Mouse (Mus musculus): ENCODE data around the gene Aldh4a1.

Gene Aldh4a1

DNA sequence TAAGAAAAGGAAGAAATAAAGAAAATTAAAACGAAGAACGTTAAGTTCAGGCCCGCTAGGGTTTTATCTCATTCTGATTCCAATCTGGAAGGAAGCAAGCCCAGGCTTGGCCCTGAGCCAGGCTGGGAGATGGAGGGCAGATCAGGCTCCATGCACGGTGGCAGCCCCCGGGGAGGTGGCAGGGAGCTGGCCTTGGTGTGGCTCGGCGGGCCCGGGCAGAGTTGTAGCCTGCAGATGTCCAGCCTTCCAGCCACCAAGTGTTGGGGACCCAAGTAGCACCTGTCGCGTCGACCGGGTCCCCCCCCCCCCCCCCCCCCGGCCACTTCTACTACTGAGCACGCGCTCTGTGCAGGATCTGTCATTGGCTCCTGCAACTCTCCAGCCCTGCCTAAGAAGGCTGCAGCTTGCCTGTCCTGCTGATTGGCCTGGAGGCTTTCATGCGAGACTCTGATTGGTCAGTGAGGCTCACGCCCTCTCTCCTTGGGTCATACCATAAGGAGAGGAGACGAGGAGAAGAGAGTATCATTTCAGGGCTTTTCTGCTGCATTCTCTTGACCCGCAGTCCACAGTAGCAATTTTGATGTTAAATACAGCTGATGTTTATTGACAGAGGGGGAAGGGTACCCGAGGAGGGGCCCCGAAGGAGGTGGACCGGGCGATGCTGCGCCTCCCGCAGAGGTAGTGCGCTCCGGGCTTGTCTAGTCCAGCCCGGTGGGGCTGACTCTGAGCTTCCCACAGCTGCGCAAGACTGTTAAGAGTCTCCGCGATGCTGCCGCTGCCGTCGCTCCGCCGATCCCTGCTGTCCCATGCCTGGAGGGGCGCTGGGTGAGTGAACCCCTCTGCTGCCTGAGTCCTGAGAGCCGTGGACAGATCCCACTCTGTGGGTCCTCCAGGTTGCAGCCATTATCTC, at the start of gene Aldh4a1:
Gene Aldh4a1, plus strand, starts transcription at position 494 of the 910 bp plus-strand sequence.
- peak; percentile 80 for DNase-seq (ENCODE audit: low spot score)

DNA sequence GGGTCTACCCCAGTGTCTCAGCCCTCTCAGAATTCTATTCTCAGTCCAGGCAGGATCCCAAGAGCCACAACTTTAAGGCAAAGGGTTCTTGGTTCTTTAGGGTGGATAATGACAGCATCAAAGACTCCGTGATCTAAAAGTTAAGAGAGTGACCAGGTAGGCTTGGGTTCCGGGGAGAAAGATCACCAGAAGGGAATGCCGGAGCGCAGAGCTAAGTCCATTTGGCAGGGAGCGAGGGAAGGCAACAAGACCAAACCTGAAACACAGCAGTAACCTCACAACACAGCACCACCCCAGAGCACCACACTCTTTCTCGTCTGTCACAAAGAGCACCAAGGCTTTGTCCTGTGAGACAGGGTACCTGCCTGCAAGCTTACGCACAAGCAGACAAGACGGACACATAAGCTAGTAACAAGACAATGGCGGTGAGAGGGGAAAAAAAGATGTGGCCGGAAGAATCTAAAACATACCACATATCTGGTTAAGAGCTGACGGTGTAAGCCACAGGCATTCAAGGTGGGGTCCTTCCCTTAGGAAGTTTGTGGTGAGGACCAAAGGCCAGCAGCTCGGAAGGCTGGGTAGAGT, 49.6 kb upstream of the Aldh4a1 start:
- no peak for DNase-seq (ENCODE audit: low spot score)

GRCm38 (mm10) chr4:139574156-139574798, 48.4 kb upstream of the Aldh4a1 start:
- peak; percentile 99 for DNase-seq (ENCODE audit: low spot score)

GRCm38 (mm10) chr4:139574799-139575672, 47.6 kb upstream of the Aldh4a1 start:
- DNase-seq (ENCODE audit: low spot score) = no peak

DNA sequence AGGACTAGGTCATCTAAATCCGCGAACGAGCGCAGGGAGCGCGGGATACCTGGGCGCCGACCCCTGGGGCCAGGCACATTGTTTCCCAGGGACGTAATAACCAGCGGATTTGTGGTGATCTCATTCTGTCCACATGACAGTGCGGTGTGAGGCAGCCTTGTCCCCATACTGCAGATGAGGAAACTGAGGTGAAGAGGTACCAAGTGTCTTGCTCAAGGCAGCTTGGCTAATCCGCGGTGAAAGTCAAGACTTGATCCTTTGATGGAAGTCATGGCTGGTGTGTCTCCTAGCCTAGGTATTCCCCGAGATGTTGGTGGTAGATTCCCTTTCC, 47.0 kb upstream of the Aldh4a1 start:
- no peak for DNase-seq (ENCODE audit: low spot score)

GRCm38 (mm10) chr4:139576251-139576880, 46.3 kb upstream of the Aldh4a1 start:
- no peak for DNase-seq (ENCODE audit: low spot score)

- no peak for DNase-seq (ENCODE audit: low spot score)
These were observed 45.7 kb upstream of the Aldh4a1 start for GRCm38 (mm10) chr4:139577006-139577405.

DNA sequence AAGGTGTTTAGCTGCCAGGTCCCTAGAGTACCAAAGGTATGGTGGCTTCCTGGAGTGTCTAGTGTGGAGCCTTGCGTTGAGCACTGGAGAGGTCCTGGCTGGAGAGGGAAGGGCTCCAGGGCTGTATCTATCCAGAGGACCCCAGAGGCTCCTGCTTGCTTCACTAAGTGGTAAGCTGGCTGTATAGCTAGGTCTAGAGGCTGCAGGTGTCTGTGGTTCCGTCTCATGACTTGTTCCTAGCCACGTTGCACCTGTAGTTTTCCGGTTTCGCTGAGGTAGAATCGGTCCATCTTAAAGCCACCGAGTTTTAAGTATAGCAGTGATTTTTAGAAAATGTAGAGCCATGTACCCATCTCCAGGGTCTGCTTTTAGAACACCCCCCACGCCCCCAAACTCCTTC, 44.3 kb upstream of the Aldh4a1 start:
- DNase-seq (ENCODE audit: low spot score) = no peak

DNA sequence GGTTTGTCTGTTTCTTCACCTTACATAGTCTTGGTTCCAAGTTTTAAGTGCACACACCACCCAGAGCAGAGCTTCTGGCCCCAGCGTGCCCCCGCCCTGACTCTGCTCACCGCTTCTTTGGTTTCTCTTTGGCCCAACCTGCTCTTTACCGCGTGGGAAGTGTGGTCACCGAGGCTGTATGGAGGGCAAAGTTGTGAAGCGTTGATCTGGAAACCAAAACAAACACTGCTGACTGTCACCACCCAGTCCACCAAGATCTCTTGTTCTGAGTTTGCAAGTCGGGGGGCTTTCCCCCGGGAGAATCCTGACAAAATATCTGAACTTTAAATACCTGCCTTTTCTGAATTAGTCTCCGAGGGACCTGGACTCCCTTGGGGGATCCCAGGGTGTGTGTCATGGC, 43.7 kb upstream of the Aldh4a1 start:
- DNase-seq (ENCODE audit: low spot score) = no peak

- DNase-seq (ENCODE audit: low spot score) = no peak
These were observed 43.2 kb upstream of the Aldh4a1 start for GRCm38 (mm10) chr4:139579466-139579865.

- DNase-seq (ENCODE audit: low spot score) = no peak
These were observed 41.9 kb upstream of the Aldh4a1 start for GRCm38 (mm10) chr4:139580663-139581336.

- DNase-seq (ENCODE audit: low spot score) = no peak
These were observed 41.1 kb upstream of the Aldh4a1 start for GRCm38 (mm10) chr4:139581427-139582051.

DNA sequence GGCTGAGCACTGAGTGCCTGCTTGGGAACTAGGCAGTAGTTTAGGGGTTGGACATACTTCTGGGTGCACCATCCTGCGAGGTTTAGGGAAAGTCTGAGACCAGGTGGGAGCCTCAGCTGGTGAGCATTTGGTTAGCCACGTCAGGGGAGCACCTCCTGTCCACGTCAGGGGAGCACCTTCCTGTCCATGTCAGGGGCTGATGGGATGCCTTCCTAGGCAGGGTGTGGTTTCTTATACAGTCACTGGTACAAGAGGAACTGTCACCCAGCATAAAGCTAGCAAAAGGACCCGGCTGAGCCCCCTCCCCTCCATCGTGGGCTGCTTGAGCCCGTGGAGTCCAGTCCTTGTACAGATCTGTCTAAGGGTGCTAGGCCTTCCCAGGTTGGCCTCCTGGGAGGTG, 40.3 kb upstream of the Aldh4a1 start:
- no peak for DNase-seq (ENCODE audit: low spot score)

GRCm38 (mm10) chr4:139582903-139583302, 39.8 kb upstream of the Aldh4a1 start:
- no peak for DNase-seq (ENCODE audit: low spot score)

GRCm38 (mm10) chr4:139583629-139584245, 38.9 kb upstream of the Aldh4a1 start:
- DNase-seq (ENCODE audit: low spot score) = no peak

- no peak for DNase-seq (ENCODE audit: low spot score)
These were observed 38.0 kb upstream of the Aldh4a1 start for GRCm38 (mm10) chr4:139584704-139585103.

DNA sequence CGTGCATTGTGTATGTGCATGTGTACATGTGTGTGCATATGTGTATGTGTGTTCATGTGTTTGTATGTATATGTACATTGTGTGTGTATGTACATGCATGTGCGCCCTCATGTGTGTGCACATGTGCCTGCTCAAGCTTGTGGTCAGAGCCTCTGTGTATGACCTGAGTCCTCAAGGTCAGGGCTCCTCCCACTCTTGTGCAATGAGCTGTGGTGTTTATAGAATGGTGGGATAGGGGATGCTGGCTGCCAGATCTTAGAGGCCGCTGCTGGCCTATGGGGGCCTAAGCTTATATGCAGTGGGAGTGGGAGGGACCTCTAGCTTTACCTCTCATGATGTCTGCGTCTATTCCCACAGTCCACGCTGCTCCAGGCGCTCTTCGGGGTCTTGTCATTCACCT, 37.0 kb upstream of the Aldh4a1 start:
- no peak for DNase-seq (ENCODE audit: low spot score)

GRCm38 (mm10) chr4:139587370-139587769, 35.3 kb upstream of the Aldh4a1 start:
- DNase-seq (ENCODE audit: low spot score) = no peak

- no peak for DNase-seq (ENCODE audit: low spot score)
These were observed 34.9 kb upstream of the Aldh4a1 start for GRCm38 (mm10) chr4:139587773-139588172.

All from ovary, postnatal 36 days (tissue).